Mouse (Mus musculus): ENCODE measurements around the gene Ctnnd2. TPM values are rescaled to one million over a fixed set of nuclear protein-coding genes. Genes with fewer than 3 reads are reported as not detected.
A peak's percentile ranks its signal among the peaks of the same experiment; 100 is the strongest.

Gene Ctnnd2
- polyA plus RNA-seq, 1 experiment from 2014 or later, result 4.3 TPM

DNA sequence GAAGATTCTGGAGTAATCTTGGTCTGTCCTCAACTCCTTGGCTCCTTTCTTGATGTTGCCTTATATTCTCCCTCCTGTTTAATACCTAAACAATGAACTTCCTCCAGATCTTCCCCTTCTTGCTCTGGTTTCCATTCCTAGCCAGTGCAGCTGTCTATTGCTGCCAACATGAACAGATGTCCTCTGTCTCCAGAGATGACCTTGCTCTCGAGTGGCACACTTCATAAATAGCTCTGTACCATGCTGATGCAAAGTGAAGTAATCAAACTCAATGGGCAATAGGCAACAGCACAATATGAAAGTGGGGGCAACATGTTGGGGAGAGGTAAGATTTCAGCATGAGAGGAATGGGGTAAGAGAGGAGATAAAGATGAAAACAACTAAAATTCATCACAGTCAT lies 872.6 kb downstream of the Ctnnd2 start:
- 49% methylated on average over 1 of the region's 1 CpGs for WGBS
- H3K9ac ChIP-seq (replicated peaks; ENCODE audit: low read depth), result no peak overlapping the region
- no peak overlapping the region for H3K27ac ChIP-seq (ENCODE audit: low read length)
- TF ChIP-seq CTCF (IDR thresholded peaks at IDR 0.05) (no peak), EP300 (IDR thresholded peaks at IDR 0.05) (no peak)
- no peaks in the 10 kb centered on the region for H3K36me3 ChIP-seq (ENCODE audit: insufficient read depth, low read length)
- DNase-seq (ENCODE audit: low spot score) (no peak), ATAC-seq (no peak)
- H3K4me2 ChIP-seq (replicated peaks; ENCODE audit: low read depth, low read length), result no peak overlapping the region
- H3K9me3 ChIP-seq (ENCODE audit: low read length), result no peaks in the 10 kb centered on the region
- H3K4me3 ChIP-seq (ENCODE audit: low read depth, low read length), result no peak overlapping the region
- no peaks in the 10 kb centered on the region for H3K4me1 ChIP-seq (ENCODE audit: insufficient read depth, low read depth, low read length)
- no peaks in the 10 kb centered on the region for H3K27me3 ChIP-seq (replicated peaks; ENCODE audit: insufficient read depth, low read length)

DNA sequence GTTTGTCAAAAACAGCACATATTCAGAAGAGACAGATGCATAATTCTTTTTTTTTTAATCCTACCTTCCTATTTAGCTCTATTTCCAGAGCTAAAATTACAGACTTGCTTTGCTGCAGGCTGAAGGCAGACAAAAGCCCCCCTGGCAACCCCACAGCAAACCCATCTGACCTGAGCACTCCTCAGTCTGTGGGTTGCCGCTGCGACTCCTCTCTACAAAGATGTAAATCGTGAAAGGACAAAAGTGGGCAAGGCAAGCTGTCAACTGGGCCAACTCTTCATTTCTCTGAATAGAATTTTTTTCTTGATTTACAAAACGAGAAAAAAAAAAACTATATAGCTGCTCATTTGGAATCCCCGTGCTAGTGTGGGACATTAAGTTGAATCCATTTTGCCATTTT lies 879.1 kb downstream of the Ctnnd2 start:
- no peaks in the 10 kb centered on the region for H3K27me3 ChIP-seq (replicated peaks; ENCODE audit: insufficient read depth, low read length)
- no peaks in the 10 kb centered on the region for H3K4me1 ChIP-seq (ENCODE audit: insufficient read depth, low read depth, low read length)
- TF ChIP-seq CTCF (IDR thresholded peaks at IDR 0.05) (no peak), EP300 (IDR thresholded peaks at IDR 0.05) (no peak)
- H3K9me3 ChIP-seq (ENCODE audit: low read length), result no peaks in the 10 kb centered on the region
- no peak for DNase-seq (ENCODE audit: low spot score)
- 76% methylated on average over 5 of the region's 5 CpGs for WGBS
- H3K9ac ChIP-seq (replicated peaks; ENCODE audit: low read depth), result no peak overlapping the region
- H3K27ac ChIP-seq (ENCODE audit: low read length), result no peak overlapping the region
- H3K4me2 ChIP-seq (replicated peaks; ENCODE audit: low read depth, low read length), result no peak overlapping the region
- no peak for ATAC-seq
- H3K4me3 ChIP-seq (ENCODE audit: low read depth, low read length), result no peak overlapping the region
- no peaks in the 10 kb centered on the region for H3K36me3 ChIP-seq (ENCODE audit: insufficient read depth, low read length)

DNA sequence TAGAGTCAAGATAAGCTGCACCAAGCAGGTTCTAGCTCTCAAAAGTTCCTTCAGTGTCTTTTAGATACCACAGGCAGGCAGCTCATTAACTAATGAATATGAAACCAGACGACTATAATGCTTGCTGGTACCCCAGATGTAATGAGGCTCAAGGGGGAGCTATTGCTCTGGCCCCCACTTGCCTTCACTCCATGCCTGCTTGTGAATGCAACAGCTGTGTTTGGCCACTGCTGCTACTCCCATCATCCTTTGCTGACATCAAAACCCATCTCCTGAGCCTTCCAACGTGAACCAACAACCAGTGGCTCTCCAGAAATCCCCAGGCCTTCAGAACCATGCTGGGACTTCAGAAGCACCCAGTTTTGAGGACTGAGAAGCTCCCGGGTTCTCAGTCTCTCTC lies 883.8 kb downstream of the Ctnnd2 start:
- H3K36me3 ChIP-seq (ENCODE audit: insufficient read depth, low read length), result no peaks in the 10 kb centered on the region
- no peak for TF ChIP-seq EP300 (IDR thresholded peaks at IDR 0.05)
- TF ChIP-seq CTCF (IDR thresholded peaks at IDR 0.05), result no peak
- H3K9ac ChIP-seq (replicated peaks; ENCODE audit: low read depth), result no peak overlapping the region
- no peak overlapping the region for H3K27ac ChIP-seq (ENCODE audit: low read length)
- no peaks in the 10 kb centered on the region for H3K4me1 ChIP-seq (ENCODE audit: insufficient read depth, low read depth, low read length)
- WGBS, result 56% methylated on average over 3 of the region's 3 CpGs
- no peaks in the 10 kb centered on the region for H3K9me3 ChIP-seq (ENCODE audit: low read length)
- no peak overlapping the region for H3K4me2 ChIP-seq (replicated peaks; ENCODE audit: low read depth, low read length)
- ATAC-seq (no peak), DNase-seq (ENCODE audit: low spot score) (no peak)
- no peak overlapping the region for H3K4me3 ChIP-seq (ENCODE audit: low read depth, low read length)
- H3K27me3 ChIP-seq (replicated peaks; ENCODE audit: insufficient read depth, low read length), result no peaks in the 10 kb centered on the region

DNA sequence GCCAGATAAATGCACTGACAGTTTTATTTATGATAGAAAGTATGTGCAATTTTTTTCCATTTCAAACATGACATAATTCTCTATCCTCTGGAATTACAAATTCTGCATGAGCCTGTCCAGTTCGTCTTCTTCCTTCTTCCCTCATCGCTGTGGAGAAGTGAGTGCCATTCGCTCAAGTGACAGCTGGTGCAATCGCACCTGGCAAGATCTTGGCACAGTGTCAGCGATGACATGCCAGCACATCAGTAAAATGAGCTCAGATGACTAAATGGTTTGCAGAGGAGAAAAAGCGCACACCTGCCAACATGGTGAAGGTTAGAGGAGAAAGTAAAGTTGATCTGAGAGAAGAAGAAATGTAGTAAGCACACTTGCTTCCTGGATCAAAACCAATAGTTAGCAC lies 885.9 kb downstream of the Ctnnd2 start:
- no peak overlapping the region for H3K4me2 ChIP-seq (replicated peaks; ENCODE audit: low read depth, low read length)
- no peak for TF ChIP-seq CTCF (IDR thresholded peaks at IDR 0.05)
- no peak for TF ChIP-seq EP300 (IDR thresholded peaks at IDR 0.05)
- H3K27me3 ChIP-seq (replicated peaks; ENCODE audit: insufficient read depth, low read length), result no peaks in the 10 kb centered on the region
- WGBS, result 82% methylated on average over 6 of the region's 6 CpGs
- no peaks in the 10 kb centered on the region for H3K9me3 ChIP-seq (ENCODE audit: low read length)
- DNase-seq (ENCODE audit: low spot score) (no peak), ATAC-seq (no peak)
- H3K27ac ChIP-seq (ENCODE audit: low read length), result no peak overlapping the region
- no peak overlapping the region for H3K4me3 ChIP-seq (ENCODE audit: low read depth, low read length)
- H3K9ac ChIP-seq (replicated peaks; ENCODE audit: low read depth), result no peak overlapping the region
- no peaks in the 10 kb centered on the region for H3K4me1 ChIP-seq (ENCODE audit: insufficient read depth, low read depth, low read length)
- no peaks in the 10 kb centered on the region for H3K36me3 ChIP-seq (ENCODE audit: insufficient read depth, low read length)

DNA sequence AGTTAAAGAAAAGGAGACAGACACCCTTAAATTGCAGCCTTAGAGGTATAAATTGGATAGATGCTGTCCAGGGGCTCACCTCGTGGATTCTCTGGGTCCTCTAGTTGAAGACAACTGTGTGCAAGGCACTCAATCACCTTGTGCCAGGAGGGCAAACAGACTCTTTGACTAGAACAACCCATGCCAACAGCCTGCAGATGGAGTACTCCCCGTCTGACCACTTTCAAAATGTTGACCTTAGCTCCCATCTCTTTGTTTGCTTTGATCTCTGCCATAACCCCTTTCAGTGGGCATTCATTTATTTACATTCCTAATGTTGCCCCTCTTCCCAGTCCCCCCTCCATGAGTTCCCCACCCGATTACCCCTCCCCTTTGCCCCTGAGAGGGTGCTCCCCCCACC lies 891.3 kb downstream of the Ctnnd2 start:
- Histone ChIP-seq H3K4me1 (ENCODE audit: insufficient read depth, low read depth, low read length) (no peaks in the 10 kb centered on the region), H3K9ac (replicated peaks; ENCODE audit: low read depth) (no peak overlapping the region), H3K27ac (ENCODE audit: low read length) (no peak overlapping the region), H3K27me3 (replicated peaks; ENCODE audit: insufficient read depth, low read length) (no peaks in the 10 kb centered on the region), H3K9me3 (ENCODE audit: low read length) (no peaks in the 10 kb centered on the region), H3K4me3 (ENCODE audit: low read depth, low read length) (no peak overlapping the region), H3K36me3 (ENCODE audit: insufficient read depth, low read length) (no peaks in the 10 kb centered on the region), H3K4me2 (replicated peaks; ENCODE audit: low read depth, low read length) (no peak overlapping the region)
- TF ChIP-seq EP300 (IDR thresholded peaks at IDR 0.05) (no peak), CTCF (IDR thresholded peaks at IDR 0.05) (no peak)
- ATAC-seq (no peak; the same call in 1 of the 2 replicates), DNase-seq (ENCODE audit: low spot score) (peak; percentile 13)
- WGBS, result 30% methylated on average over 3 of the region's 3 CpGs

DNA sequence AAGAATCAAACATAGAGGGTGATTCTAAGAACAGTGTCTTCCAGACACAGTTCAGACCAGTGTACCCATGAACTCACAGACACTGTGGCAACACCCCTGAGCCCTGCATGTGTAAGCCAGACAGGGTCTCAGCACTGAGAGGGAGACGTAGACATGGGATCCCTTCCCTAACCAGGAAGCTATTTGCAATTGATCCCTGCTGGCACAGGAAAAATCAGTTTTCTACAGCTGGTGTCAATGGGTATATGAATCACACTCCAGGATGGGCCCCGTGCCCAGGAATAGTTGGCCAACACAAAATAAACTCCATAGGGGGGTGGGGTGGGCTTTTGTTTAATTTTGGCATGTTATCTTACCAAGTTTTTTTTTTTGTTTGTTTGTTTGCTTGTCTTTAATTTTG lies 895.7 kb downstream of the Ctnnd2 start:
- Histone ChIP-seq H3K27me3 (replicated peaks; ENCODE audit: insufficient read depth, low read length) (no peaks in the 10 kb centered on the region), H3K9ac (replicated peaks; ENCODE audit: low read depth) (no peak overlapping the region), H3K27ac (ENCODE audit: low read length) (no peak overlapping the region), H3K4me1 (ENCODE audit: insufficient read depth, low read depth, low read length) (no peaks in the 10 kb centered on the region), H3K36me3 (ENCODE audit: insufficient read depth, low read length) (no peaks in the 10 kb centered on the region), H3K4me3 (ENCODE audit: low read depth, low read length) (no peak overlapping the region), H3K9me3 (ENCODE audit: low read length) (no peaks in the 10 kb centered on the region), H3K4me2 (replicated peaks; ENCODE audit: low read depth, low read length) (no peak overlapping the region)
- WGBS, result 41% methylated on average over 2 of the region's 2 CpGs
- TF ChIP-seq EP300 (IDR thresholded peaks at IDR 0.05) (no peak), CTCF (IDR thresholded peaks at IDR 0.05) (no peak)
- ATAC-seq, result no peak
- no peak for DNase-seq (ENCODE audit: low spot score)

DNA sequence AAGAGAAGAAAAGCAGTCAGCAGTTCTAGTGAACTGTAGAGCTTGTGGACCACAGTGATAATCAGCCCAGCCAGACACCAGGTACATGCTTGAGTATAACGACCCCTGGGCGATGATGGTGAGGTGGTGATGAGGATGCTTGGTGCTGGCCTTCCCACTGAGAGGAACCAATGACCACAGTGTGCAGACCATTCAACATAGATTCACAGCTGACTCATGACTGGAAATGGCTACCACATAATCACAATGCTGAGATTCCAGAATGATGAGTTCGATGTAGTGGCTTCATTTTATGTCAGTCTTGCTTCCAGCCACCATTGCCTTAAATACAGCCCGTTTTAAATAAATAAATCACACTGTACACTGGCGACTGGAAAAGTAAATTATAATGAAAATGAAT lies 897.9 kb downstream of the Ctnnd2 start:
- no peak for TF ChIP-seq CTCF (IDR thresholded peaks at IDR 0.05)
- TF ChIP-seq EP300 (IDR thresholded peaks at IDR 0.05), result no peak
- Histone ChIP-seq H3K4me1 (ENCODE audit: insufficient read depth, low read depth, low read length) (no peaks in the 10 kb centered on the region), H3K9me3 (ENCODE audit: low read length) (no peaks in the 10 kb centered on the region), H3K9ac (replicated peaks; ENCODE audit: low read depth) (no peak overlapping the region), H3K4me3 (ENCODE audit: low read depth, low read length) (no peak overlapping the region), H3K36me3 (ENCODE audit: insufficient read depth, low read length) (no peaks in the 10 kb centered on the region), H3K4me2 (replicated peaks; ENCODE audit: low read depth, low read length) (no peak overlapping the region), H3K27ac (ENCODE audit: low read length) (no peak overlapping the region), H3K27me3 (replicated peaks; ENCODE audit: insufficient read depth, low read length) (no peaks in the 10 kb centered on the region)
- WGBS, result 81% methylated on average over 5 of the region's 5 CpGs
- DNase-seq (ENCODE audit: low spot score) (no peak), ATAC-seq (no peak)

Data from lung, postnatal 0 days (tissue).